Mouse (Mus musculus): ENCODE measurements around the gene Ccnd3. TPM values are rescaled to one million over a fixed set of nuclear protein-coding genes. Genes with fewer than 3 reads are reported as not detected.

Ccnd3 gene
- 143 TPM in 2 replicates for total RNA-seq (2012; rRNA removed)
- 100 to 1,000 TPM in 1 of 2 experiments, not detected in 1; 568 TPM for polyA plus RNA-seq (2012; ENCODE audit: insufficient read depth in 1 of 2, insufficient read length in 2 of 2, low read depth in 1 of 2, low replicate concordance in 2 of 2, missing spikeins in 1 of 2)

DNA sequence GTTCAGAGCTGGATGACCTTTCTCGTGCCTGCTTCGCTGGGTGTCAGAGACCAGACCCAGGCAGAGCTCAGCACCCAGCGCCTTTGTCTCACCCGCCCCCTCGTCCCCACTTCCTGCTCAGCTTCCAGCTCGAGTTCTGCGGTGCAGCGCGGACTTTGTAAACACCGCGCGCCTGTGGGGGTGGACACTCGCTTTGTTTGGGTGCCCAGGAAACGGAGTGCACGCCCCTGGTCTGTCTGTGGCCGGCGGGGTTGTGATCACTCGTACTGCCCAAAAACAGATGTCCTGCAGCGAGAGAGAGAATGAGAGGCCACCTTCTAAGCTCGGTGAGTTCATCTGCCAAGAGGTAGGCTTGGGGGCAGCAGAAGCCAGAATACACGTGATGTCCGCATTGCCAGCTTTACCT is at the start of gene Ccnd3:
Gene Ccnd3 (plus strand): TSS at position 111 of the 406 bp plus-strand sequence.
- peaks cover 8 to 49% of the 10 kb centered on the region in 2 experiments; a peak in 3 of 4 replicates for H3K4me1 ChIP-seq (ENCODE audit: control insufficient read depth in 1 of 2, insufficient read depth in 2 of 2, low read length in 2 of 2)
- H3K79me2 ChIP-seq (ENCODE audit: control insufficient read depth, insufficient read depth, low read length, poor library complexity) = peaks cover 5% of the 10 kb centered on the region

DNA sequence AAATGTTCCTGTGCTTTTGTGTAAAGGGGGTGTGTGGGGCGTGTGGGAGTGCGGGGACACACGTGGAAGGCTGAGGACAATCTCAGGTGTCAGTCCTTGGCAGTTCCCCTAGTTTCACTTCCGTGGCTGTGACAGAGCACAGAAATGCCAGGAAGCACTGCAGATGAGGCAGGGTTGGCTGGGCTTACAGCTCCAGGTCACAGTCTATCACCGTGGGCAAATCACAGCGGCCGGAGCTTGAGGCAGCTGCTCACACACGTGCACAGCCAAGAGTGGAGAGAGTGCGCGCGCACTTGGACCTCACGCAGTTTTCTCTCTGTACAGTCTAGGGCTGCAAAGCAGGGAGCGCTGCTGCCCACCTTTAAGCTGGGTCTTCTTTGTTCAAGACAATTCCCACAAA is 46.5 kb upstream of the Ccnd3 start:
- H3K27me3 ChIP-seq (ENCODE audit: control insufficient read depth in 1 of 2, insufficient read depth in 2 of 2, low read length in 2 of 2) = peaks cover 0 to 1% of the 10 kb centered on the region in 2 experiments; a peak in 2 of 4 replicates
- H3K9me3 ChIP-seq (replicated peaks; ENCODE audit: insufficient read depth, low read length) = no peaks in the 10 kb centered on the region
- peaks cover 6 to 17% of the 10 kb centered on the region in 2 experiments for H3K4me1 ChIP-seq (ENCODE audit: control insufficient read depth in 1 of 2, insufficient read depth in 2 of 2, low read length in 2 of 2)
- H3K36me3 ChIP-seq (ENCODE audit: control insufficient read depth in 1 of 2, insufficient read depth in 2 of 2, low read length in 2 of 2) = peaks cover 0 to 4% of the 10 kb centered on the region in 2 experiments; a peak in 1 of 4 replicates
- no peak overlapping the region for H3K27ac ChIP-seq (ENCODE audit: control insufficient read depth, low read depth, low read length)
- no peaks in the 10 kb centered on the region for H3K79me2 ChIP-seq (ENCODE audit: control insufficient read depth, insufficient read depth, low read length, poor library complexity)
- TF ChIP-seq ZC3H11A (IDR thresholded peaks at IDR 0.05; ENCODE audit: low read depth, low read length) (no peak), TBP (IDR thresholded peaks at IDR 0.05; ENCODE audit: low read depth, low read length) (no peak), RCOR1 (IDR thresholded peaks at IDR 0.05; ENCODE audit: low read depth, low read length) (no peak), BHLHE40 (IDR thresholded peaks at IDR 0.05; ENCODE audit: borderline replicate concordance, low read depth, low read length) (no peak), E2F4 (IDR thresholded peaks at IDR 0.05; ENCODE audit: borderline replicate concordance, low read depth, low read length) (no peak), CHD2 (IDR thresholded peaks at IDR 0.05; ENCODE audit: low read length) (no peak), EP300 (IDR thresholded peaks at IDR 0.05; ENCODE audit: low read depth in 1 of 2, low read length in 2 of 2) (no peak), UBTF (IDR thresholded peaks at IDR 0.05; ENCODE audit: borderline replicate concordance, insufficient read depth, low read depth, low read length) (no peak), USF2 (IDR thresholded peaks at IDR 0.05; ENCODE audit: borderline replicate concordance in 1 of 2, insufficient read depth in 1 of 2, low read depth in 1 of 2, low read length in 2 of 2) (no peak), CHD1 (IDR thresholded peaks at IDR 0.05; ENCODE audit: low read depth, low read length) (no peak), ETS1 (IDR thresholded peaks at IDR 0.05; ENCODE audit: low read depth, low read length) (no peak), POLR2AphosphoS2 (IDR thresholded peaks at IDR 0.05; ENCODE audit: low read length) (no peak), JUND (IDR thresholded peaks at IDR 0.05; ENCODE audit: low read depth, low read length) (no peak), CTCF (IDR thresholded peaks at IDR 0.05 in 2 of 3, conservative IDR thresholded peaks at IDR 0.05 in 1 of 3; ENCODE audit: control insufficient read depth in 1 of 3, insufficient read depth in 1 of 3, low read depth in 2 of 3, low read length in 3 of 3, poor library complexity in 1 of 3, severe bottlenecking in 1 of 3) (no peak), KAT2A (conservative IDR thresholded peaks at IDR 0.05; ENCODE audit: low read depth, low read length) (no peak), ZMIZ1 (IDR thresholded peaks at IDR 0.05; ENCODE audit: low read depth, low read length) (no peak), ZKSCAN1 (IDR thresholded peaks at IDR 0.05; ENCODE audit: low read depth, low read length) (no peak), TCF12 (IDR thresholded peaks at IDR 0.05; ENCODE audit: low read depth, low read length) (no peak), USF1 (IDR thresholded peaks at IDR 0.05; ENCODE audit: low read depth, low read length) (no peak), SIN3A (IDR thresholded peaks at IDR 0.05; ENCODE audit: low read length) (no peak)
- no peak for DNase-seq (ENCODE audit: low read depth, low spot score)
- no peak overlapping the region for H3K9ac ChIP-seq (ENCODE audit: control insufficient read depth, low read depth, low read length, poor library complexity, severe bottlenecking)
- H3K4me3 ChIP-seq (ENCODE audit: control insufficient read depth in 1 of 2, insufficient read depth in 1 of 2, low read depth in 2 of 2, low read length in 2 of 2) = no peak overlapping the region

More for the DNA sequence above, at the start of gene Ccnd3:
- Histone ChIP-seq H3K27me3 (ENCODE audit: control insufficient read depth in 1 of 2, insufficient read depth in 2 of 2, low read length in 2 of 2) (no peaks in the 10 kb centered on the region), H3K9me3 (replicated peaks; ENCODE audit: insufficient read depth, low read length) (no peaks in the 10 kb centered on the region), H3K36me3 (ENCODE audit: control insufficient read depth in 1 of 2, insufficient read depth in 2 of 2, low read length in 2 of 2) (peaks cover 1 to 12% of the 10 kb centered on the region in 2 experiments; a peak in 3 of 4 replicates), H3K9ac (ENCODE audit: control insufficient read depth, low read depth, low read length, poor library complexity, severe bottlenecking) (peak within 1 kb of the TSS; percentile 70), H3K4me3 (ENCODE audit: control insufficient read depth in 1 of 2, insufficient read depth in 1 of 2, low read depth in 2 of 2, low read length in 2 of 2) (peak within 1 kb of the TSS; percentile 62 to 63), H3K27ac (ENCODE audit: control insufficient read depth, low read depth, low read length) (peak within 1 kb of the TSS; percentile 58)
- peak; percentile 76 for DNase-seq (ENCODE audit: low read depth, low spot score)
- TF ChIP-seq ZKSCAN1 (IDR thresholded peaks at IDR 0.05; ENCODE audit: low read depth, low read length) = no peak
- peak; percentile 76 for TF ChIP-seq SIN3A (IDR thresholded peaks at IDR 0.05; ENCODE audit: low read length)
- TF ChIP-seq SMC3 (IDR thresholded peaks at IDR 0.05; ENCODE audit: low read depth, low read length) = no peak
- TF ChIP-seq MXI1 (IDR thresholded peaks at IDR 0.05; ENCODE audit: low read depth, low read length) = no peak; the same call in 1 of the 2 replicates
- TF ChIP-seq MAX (IDR thresholded peaks at IDR 0.05; ENCODE audit: low read length) = peak; percentile 66
- TF ChIP-seq MAZ (IDR thresholded peaks at IDR 0.05; ENCODE audit: low read depth, low read length) = no peak; the same call in 1 of the 2 replicates
- peak; percentile 6; the same call in 1 of the 2 replicates for TF ChIP-seq ETS1 (IDR thresholded peaks at IDR 0.05; ENCODE audit: low read depth, low read length)
- no peak for TF ChIP-seq MYC (IDR thresholded peaks at IDR 0.05; ENCODE audit: low read depth, low read length)
- TF ChIP-seq ZC3H11A (IDR thresholded peaks at IDR 0.05; ENCODE audit: low read depth, low read length) = no peak
- peak; percentile 51; the same call in 1 of the 2 replicates for TF ChIP-seq BHLHE40 (IDR thresholded peaks at IDR 0.05; ENCODE audit: borderline replicate concordance, low read depth, low read length)
- TF ChIP-seq NRF1 (IDR thresholded peaks at IDR 0.05; ENCODE audit: insufficient read depth, low read depth, low read length, poor library complexity, severe bottlenecking) = no peak
- TF ChIP-seq ZMIZ1 (IDR thresholded peaks at IDR 0.05; ENCODE audit: low read depth, low read length) = no peak
- TF ChIP-seq TAL1 (IDR thresholded peaks at IDR 0.05; ENCODE audit: low read length) = no peak
- no peak for TF ChIP-seq TCF12 (IDR thresholded peaks at IDR 0.05; ENCODE audit: low read depth, low read length)
- TF ChIP-seq RCOR1 (IDR thresholded peaks at IDR 0.05; ENCODE audit: low read depth, low read length) = no peak
- no peak for TF ChIP-seq MEF2A (IDR thresholded peaks at IDR 0.05; ENCODE audit: extremely low read depth, insufficient replicate concordance, low read depth, low read length, poor library complexity, severe bottlenecking)
- no peak for TF ChIP-seq POLR2AphosphoS5 (IDR thresholded peaks at IDR 0.05; ENCODE audit: borderline replicate concordance, low read depth, low read length)
- TF ChIP-seq HCFC1 (IDR thresholded peaks at IDR 0.05; ENCODE audit: low read depth, low read length) = 0 out of 2 replicates have a peak, but pooled peaks have one; percentile 4
- 0 out of 2 replicates have a peak, but pooled peaks have one; percentile 25 for TF ChIP-seq USF1 (IDR thresholded peaks at IDR 0.05; ENCODE audit: low read depth, low read length)
- TF ChIP-seq POLR2AphosphoS2 (IDR thresholded peaks at IDR 0.05; ENCODE audit: low read length) = no peak
- TF ChIP-seq POLR2A (IDR thresholded peaks at IDR 0.05; ENCODE audit: control insufficient read depth in 1 of 2, insufficient read depth in 1 of 2, low read depth in 1 of 2, low read length in 2 of 2, poor library complexity in 1 of 2) = peak in 1 of 2 experiments; percentile 40; a peak in 1 of 4 replicates
- TF ChIP-seq E2F4 (IDR thresholded peaks at IDR 0.05; ENCODE audit: borderline replicate concordance, low read depth, low read length) = no peak
- TF ChIP-seq ELF1 (IDR thresholded peaks at IDR 0.05; ENCODE audit: low read depth, low read length) = peak; percentile 76

All from MEL (cell line).